Mouse (Mus musculus) myocyte (in vitro differentiated cells): ENCODE measurements at regions not wholly inside any gene's neighbourhood (a gene's known extent, or its start where the extent isn't known, plus 50 kb on each side); places are given as distances from the start of the nearest gene placed in this dataset.

Source experiments
- H3K27me3 ChIP-seq: one replicate; pipeline ENCODE4 v1.6.1; 2011; ENCODE audit not compliant: control insufficient read depth, insufficient read depth, insufficient read length
- H3K36me3 ChIP-seq: one replicate; pipeline ENCODE4 v1.6.1; 2011; ENCODE audit not compliant: control insufficient read depth, insufficient read depth
- H3K4me2 ChIP-seq: one replicate; pipeline ENCODE4 v1.6.1; 2011; ENCODE audit warnings: low read depth, control low read depth
- H3K4me3 ChIP-seq: one replicate; pipeline ENCODE4 v1.5.1; 2011; ENCODE audit warnings: mild to moderate bottlenecking, control low read depth, moderate library complexity
- H3K79me2 ChIP-seq: one replicate; pipeline ENCODE4 v1.6.1; 2011; ENCODE audit not compliant: control insufficient read depth, insufficient read depth
- H3ac ChIP-seq: one replicate; pipeline ENCODE4 v1.6.1; 2011; ENCODE audit not compliant: control insufficient read depth, insufficient read length
- CEBPB ChIP-seq: IDR thresholded peaks from 2 replicates; pipeline ENCODE4 v1.6.1; 2011; ENCODE audit warnings: mild to moderate bottlenecking, moderate library complexity; ENCODE audit not compliant: poor library complexity, insufficient read depth, severe bottlenecking
- E2F4 ChIP-seq: IDR thresholded peaks from one replicate; pipeline ENCODE4 v1.6.1; 2011; ENCODE audit warnings: mild to moderate bottlenecking, control low read depth, moderate library complexity; ENCODE audit not compliant: insufficient read depth
- MAX ChIP-seq: IDR thresholded peaks from one replicate; pipeline ENCODE4 v1.6.1; 2011; ENCODE audit warnings: low read depth, mild to moderate bottlenecking, control low read depth
- MYOD1 ChIP-seq, 3 experiments: IDR thresholded peaks; one replicate each; pipeline ENCODE4 v1.6.1; 2011; ENCODE audit warnings: control low read depth in 2 of 3, low read depth in 2 of 3, mild to moderate bottlenecking in 2 of 3, moderate library complexity in 1 of 3; ENCODE audit not compliant: insufficient read length in 2 of 3, control insufficient read depth in 1 of 3
- MYOG ChIP-seq, 3 experiments: IDR thresholded peaks; one replicate each; pipeline ENCODE4 v1.6.1; 2011; ENCODE audit warnings: control low read depth in 2 of 3, low read depth in 2 of 3, mild to moderate bottlenecking in 2 of 3; ENCODE audit not compliant: insufficient read length in 2 of 3, control insufficient read depth in 1 of 3, insufficient read depth in 1 of 3
- POLR2A ChIP-seq: IDR thresholded peaks from one replicate; pipeline ENCODE4 v1.6.1; 2011; ENCODE audit warnings: low read depth, mild to moderate bottlenecking, control low read depth, moderate library complexity; ENCODE audit not compliant: insufficient read length
- POLR2AphosphoS2 ChIP-seq: IDR thresholded peaks from one replicate; pipeline ENCODE4 v1.6.1; 2011; ENCODE audit warnings: low read depth, control low read depth; ENCODE audit not compliant: insufficient read length
- REST ChIP-seq: IDR thresholded peaks from one replicate; pipeline ENCODE4 v1.6.1; 2011; ENCODE audit warnings: mild to moderate bottlenecking, control low read depth, moderate library complexity; ENCODE audit not compliant: insufficient read depth, insufficient read length
- SRF ChIP-seq: IDR thresholded peaks from one replicate; pipeline ENCODE4 v1.6.1; 2011; ENCODE audit warnings: low read depth; ENCODE audit not compliant: control insufficient read depth, insufficient read length
- TCF12 ChIP-seq: IDR thresholded peaks from one replicate; pipeline ENCODE4 v1.6.1; 2011; ENCODE audit warnings: mild to moderate bottlenecking, control low read depth; ENCODE audit not compliant: poor library complexity, insufficient read depth, severe bottlenecking
- TCF3 ChIP-seq: IDR thresholded peaks from one replicate; pipeline ENCODE4 v1.6.1; 2011; ENCODE audit warnings: low read depth, control low read depth; ENCODE audit not compliant: insufficient read length
- USF1 ChIP-seq: IDR thresholded peaks from one replicate; pipeline ENCODE4 v1.6.1; 2011; ENCODE audit warnings: low read depth, mild to moderate bottlenecking, control low read depth, moderate library complexity

- no peaks in the 10 kb centered on the region for H3K36me3 ChIP-seq
- H3K27me3 ChIP-seq = no peaks in the 10 kb centered on the region
- H3K4me3 ChIP-seq = no peak overlapping the region
- H3ac ChIP-seq = no peak overlapping the region
- H3K4me2 ChIP-seq = no peak overlapping the region
- no peaks in the 10 kb centered on the region for H3K79me2 ChIP-seq
- no peak for TF ChIP-seq POLR2AphosphoS2
Observed at GRCm38 (mm10) chr8:112397438-112397837, 172.4 kb upstream of the Cntnap4 start.

GRCm38 (mm10) chr8:112390108-112390507 is 179.7 kb upstream of the Cntnap4 start:
- Histone ChIP-seq H3K36me3 (no peaks in the 10 kb centered on the region), H3K4me2 (no peak overlapping the region), H3K4me3 (no peak overlapping the region), H3ac (no peak overlapping the region), H3K27me3 (no peaks in the 10 kb centered on the region), H3K79me2 (no peaks in the 10 kb centered on the region)
- no peak for TF ChIP-seq POLR2A
- no peak for TF ChIP-seq CEBPB
- TF ChIP-seq TCF3 = no peak
- TF ChIP-seq SRF = no peak
- no peak for TF ChIP-seq MYOG (IDR thresholded peaks at IDR 0.05; ENCODE audit: control insufficient read depth in 1 of 3, insufficient read depth in 1 of 3, insufficient read length in 2 of 3, low read depth in 2 of 3)
- no peak for TF ChIP-seq POLR2AphosphoS2
- no peak for TF ChIP-seq MYOD1 (IDR thresholded peaks at IDR 0.05; ENCODE audit: control insufficient read depth in 1 of 3, insufficient read length in 2 of 3, low read depth in 2 of 3)
- no peak for TF ChIP-seq MAX
- TF ChIP-seq TCF12 = no peak
- no peak for TF ChIP-seq USF1
- no peak for TF ChIP-seq REST
- TF ChIP-seq E2F4 = no peak

GRCm38 (mm10) chr8:112348323-112348722 is 221.5 kb upstream of the Cntnap4 start:
- Histone ChIP-seq H3K79me2 (no peaks in the 10 kb centered on the region), H3K36me3 (no peaks in the 10 kb centered on the region), H3K4me3 (no peak overlapping the region), H3K27me3 (no peaks in the 10 kb centered on the region), H3K4me2 (no peak overlapping the region), H3ac (no peak overlapping the region)
- TF ChIP-seq POLR2A = no peak
- no peak for TF ChIP-seq POLR2AphosphoS2

GRCm38 (mm10) chr8:112333171-112333570 is 236.7 kb upstream of the Cntnap4 start:
- no peak for TF ChIP-seq POLR2A
- TF ChIP-seq TCF12 = no peak
- TF ChIP-seq TCF3 = no peak
- no peak for TF ChIP-seq USF1
- no peak for TF ChIP-seq CEBPB
- no peak for TF ChIP-seq MYOD1 (IDR thresholded peaks at IDR 0.05; ENCODE audit: control insufficient read depth in 1 of 3, insufficient read length in 2 of 3, low read depth in 2 of 3)
- no peak for TF ChIP-seq MAX
- TF ChIP-seq SRF = no peak
- no peak for TF ChIP-seq E2F4
- TF ChIP-seq REST = no peak
- no peak for TF ChIP-seq MYOG (IDR thresholded peaks at IDR 0.05; ENCODE audit: control insufficient read depth in 1 of 3, insufficient read depth in 1 of 3, insufficient read length in 2 of 3, low read depth in 2 of 3)
- TF ChIP-seq POLR2AphosphoS2 = no peak
- Histone ChIP-seq H3K79me2 (no peaks in the 10 kb centered on the region), H3K36me3 (no peaks in the 10 kb centered on the region), H3ac (no peak overlapping the region), H3K4me3 (no peak overlapping the region), H3K27me3 (no peaks in the 10 kb centered on the region), H3K4me2 (no peak overlapping the region)

- H3K4me2 ChIP-seq = no peak overlapping the region
Observed at GRCm38 (mm10) chr8:112332021-112332420, 237.8 kb upstream of the Cntnap4 start.

More at GRCm38 (mm10) chr8:112332021-112332420, 237.8 kb upstream of the Cntnap4 start:
- Histone ChIP-seq H3K36me3 (no peaks in the 10 kb centered on the region), H3K4me3 (no peak overlapping the region), H3K79me2 (no peaks in the 10 kb centered on the region), H3ac (no peak overlapping the region), H3K27me3 (no peaks in the 10 kb centered on the region)
- TF ChIP-seq USF1 (no peak), REST (no peak), MYOG (IDR thresholded peaks at IDR 0.05; ENCODE audit: control insufficient read depth in 1 of 3, insufficient read depth in 1 of 3, insufficient read length in 2 of 3, low read depth in 2 of 3) (no peak), CEBPB (no peak), SRF (no peak), TCF12 (no peak), POLR2A (no peak), MAX (no peak), E2F4 (no peak), POLR2AphosphoS2 (no peak), MYOD1 (IDR thresholded peaks at IDR 0.05; ENCODE audit: control insufficient read depth in 1 of 3, insufficient read length in 2 of 3, low read depth in 2 of 3) (no peak), TCF3 (no peak)
